Mouse (Mus musculus): ENCODE results near the gene Olfr651. TPM values are rescaled to one million over a fixed set of nuclear protein-coding genes. Genes with fewer than 3 reads are reported as not detected.
A peak's percentile ranks its signal among the peaks of the same experiment; 100 is the strongest.
"Not testable (repeated sequence)": the region's sequence is repeated elsewhere in the genome, so short reads cannot be mapped to it uniquely, and the experiment has no call there.

Olfr651 gene
- total RNA-seq (2021) = not detected
- long read RNA-seq, experiment 1 = 0 reads
- long read RNA-seq, experiment 2 = 0 reads

DNA sequence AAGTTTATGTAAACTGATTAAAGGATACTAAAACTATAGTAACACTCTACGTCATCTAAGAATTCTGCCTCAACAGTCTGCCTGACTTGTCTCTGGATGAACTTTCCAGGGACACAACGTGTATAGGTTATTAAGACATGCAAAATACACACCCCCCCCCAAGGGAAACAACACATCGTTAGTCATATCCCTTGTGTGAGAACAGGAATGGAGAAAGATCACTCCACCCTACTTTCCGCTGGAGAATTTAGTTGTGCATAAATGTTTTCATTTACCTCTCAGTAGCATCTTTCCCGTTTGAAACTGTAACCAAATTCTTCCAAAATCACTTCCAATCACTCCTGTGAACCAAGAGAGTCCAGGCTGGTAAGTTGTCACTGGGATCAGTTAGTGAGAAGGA lies at the start of gene Olfr651:
Gene Olfr651, plus strand, starts transcription at position 301 of the 400 bp plus-strand sequence.
- DNase-seq (ENCODE audit: low spot score in 2 of 2) = no peak

DNA sequence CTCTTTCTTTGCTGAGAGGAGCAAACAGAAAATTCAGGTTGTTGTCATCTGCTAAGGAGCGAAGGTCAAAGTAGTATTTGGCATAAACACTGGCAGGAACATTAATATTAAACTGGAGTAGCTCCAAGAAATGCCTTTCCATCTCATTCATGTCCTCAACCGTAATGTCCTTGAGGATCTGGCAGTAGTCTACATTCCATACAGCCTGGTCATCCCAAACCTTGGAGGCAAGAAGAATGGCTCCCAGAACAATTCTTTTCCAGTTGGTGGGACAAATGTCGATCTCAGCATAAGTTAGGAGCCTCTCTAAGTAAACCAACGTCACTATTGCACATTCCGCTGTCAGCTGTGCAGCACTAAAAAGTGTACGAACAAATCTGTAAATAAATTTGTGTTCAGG lies 48.7 kb upstream of the Olfr651 start:
- not testable (repeated sequence) for DNase-seq (ENCODE audit: low spot score in 2 of 2)

DNA sequence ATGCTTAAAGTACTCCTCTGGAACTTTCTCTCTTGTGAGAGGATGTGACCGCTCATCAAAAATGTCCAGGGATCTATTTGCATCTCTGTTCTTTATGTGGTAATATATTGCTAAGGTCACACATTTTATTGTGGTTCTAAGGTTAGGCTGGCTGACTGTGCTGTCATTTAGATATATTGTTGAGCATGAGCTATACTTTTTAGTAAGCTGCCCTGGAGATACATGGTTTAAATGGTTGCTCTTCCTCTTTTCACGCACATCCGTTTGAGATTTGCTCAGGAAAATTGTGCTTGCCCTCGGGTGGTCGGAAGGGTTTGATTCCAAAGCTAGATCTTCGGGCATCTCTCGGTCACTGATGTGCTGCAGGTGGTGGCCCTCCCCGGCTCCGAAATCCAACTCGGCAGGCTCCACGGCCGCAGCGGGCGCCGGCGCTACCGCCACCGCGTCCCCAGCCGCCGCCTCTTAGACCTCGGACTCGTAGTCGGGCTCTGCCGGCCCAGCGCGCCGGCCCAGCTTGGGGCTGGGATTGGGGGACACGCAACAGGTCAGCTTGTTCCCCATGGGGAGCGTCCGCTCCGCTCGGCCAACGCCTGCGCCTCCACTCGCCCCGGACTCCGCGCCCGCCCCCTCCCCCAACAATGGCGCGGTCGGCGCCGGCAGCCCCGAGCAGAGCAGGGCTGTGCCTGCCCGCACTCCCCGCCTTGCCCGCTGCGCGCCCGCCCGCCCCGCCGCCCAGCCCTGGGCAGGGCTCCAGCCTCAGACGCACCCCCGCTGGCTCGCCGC lies 48.2 kb upstream of the Olfr651 start:
- DNase-seq (ENCODE audit: low spot score in 2 of 2) = peak; percentile 29 to 43

DNA sequence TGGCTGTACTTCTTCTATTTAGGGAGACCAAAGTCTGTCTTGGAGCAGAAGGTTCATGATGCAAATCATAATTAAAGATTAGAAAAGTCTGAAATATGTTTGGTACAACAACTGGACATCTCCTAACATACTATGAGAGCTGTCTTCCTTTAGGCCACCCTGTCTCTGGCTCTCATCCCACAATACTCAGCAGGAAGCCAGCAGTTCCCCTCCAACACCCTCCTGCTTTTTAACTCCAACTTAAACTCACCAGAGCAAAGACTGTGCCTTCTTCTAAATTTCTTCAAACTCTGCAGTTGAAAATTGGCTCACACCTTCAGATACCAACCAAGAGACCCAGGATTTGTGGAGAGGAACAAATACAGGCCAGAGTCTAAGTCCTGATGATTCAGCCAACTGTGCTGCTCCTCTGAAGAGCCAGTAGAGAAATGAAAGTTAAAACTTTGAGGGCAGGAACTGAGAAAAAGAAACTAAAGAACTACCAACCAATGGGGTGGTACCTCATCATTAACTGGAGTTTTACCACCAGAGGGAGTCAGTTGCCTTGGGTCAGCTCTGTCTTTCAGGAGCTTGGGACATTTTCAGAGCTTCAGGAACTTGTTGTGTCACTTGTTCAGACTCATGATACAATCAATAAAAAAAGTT lies 42.4 kb upstream of the Olfr651 start, which contains the start of gene Trim30d:
Gene Trim30d, minus strand, starts transcription at position 429 of the 645 bp plus-strand sequence.
- not testable (repeated sequence) for DNase-seq (ENCODE audit: low spot score in 2 of 2)

DNA sequence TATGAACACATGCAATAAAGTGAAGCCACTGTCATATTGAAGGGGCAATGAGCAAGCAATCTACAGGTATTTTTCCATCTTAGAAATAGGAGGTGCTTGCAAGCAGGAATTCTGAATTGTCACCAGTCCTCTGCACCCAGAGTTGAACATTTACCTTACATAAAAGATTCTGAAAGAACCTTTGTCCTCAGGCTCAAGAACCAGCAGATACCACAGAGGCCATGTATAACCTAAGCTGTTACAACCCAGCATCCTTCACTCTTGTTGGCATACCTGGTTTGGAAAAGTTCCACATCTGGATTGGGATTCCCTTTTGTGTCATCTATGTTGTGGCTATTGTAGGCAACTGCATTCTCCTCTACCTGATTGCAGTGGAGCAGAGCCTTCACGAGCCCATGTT lies 2.8 kb downstream of the Olfr651 start:
- DNase-seq (ENCODE audit: low spot score in 2 of 2) = no peak

DNA sequence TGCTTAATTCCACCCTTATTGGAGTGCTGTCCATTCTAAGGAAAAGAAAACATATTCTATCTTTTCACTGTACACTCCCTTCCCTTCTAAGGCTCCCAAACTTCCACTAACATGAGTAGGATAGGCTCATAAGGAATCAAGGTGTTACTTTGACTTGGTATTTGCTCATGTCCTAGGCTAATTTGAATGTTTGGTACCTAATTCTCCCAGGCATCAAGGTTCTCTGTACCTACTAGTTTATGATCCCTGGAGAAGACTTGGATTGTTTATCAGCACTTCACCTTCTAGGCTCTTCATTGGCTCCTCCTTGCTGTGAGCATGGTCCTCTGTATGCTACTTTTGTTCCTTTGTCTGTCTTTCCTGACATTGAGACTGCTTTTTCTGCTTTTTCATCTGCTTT lies 10.7 kb downstream of the Olfr651 start, which contains the start of gene Olfr652:
Gene Olfr652, plus strand, starts transcription at position 301 of the 400 bp plus-strand sequence.
- no peak for DNase-seq (ENCODE audit: low spot score in 2 of 2)

DNA sequence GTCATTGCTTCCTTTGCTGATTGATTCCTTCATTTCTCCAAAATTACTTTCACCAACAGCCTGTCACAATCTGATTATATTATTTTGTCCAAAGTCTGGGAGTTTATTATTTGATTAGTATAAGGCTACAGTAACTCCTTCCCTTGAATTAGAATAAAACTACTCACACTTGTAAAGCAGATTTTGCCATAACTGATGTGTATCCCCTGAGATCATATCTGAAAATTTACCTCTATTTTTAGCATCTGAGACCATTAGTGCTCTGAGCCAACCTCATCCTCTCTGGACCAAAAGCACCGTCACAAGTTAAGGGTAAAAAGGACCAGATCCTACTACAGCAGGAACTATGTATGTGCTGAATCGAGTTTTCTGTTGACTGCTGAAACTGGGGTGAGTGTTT lies 27.1 kb downstream of the Olfr651 start, which contains the start of gene Olfr653:
Gene Olfr653, plus strand, starts transcription at position 301 of the 400 bp plus-strand sequence.
- DNase-seq (ENCODE audit: low spot score in 2 of 2) = no peak

DNA sequence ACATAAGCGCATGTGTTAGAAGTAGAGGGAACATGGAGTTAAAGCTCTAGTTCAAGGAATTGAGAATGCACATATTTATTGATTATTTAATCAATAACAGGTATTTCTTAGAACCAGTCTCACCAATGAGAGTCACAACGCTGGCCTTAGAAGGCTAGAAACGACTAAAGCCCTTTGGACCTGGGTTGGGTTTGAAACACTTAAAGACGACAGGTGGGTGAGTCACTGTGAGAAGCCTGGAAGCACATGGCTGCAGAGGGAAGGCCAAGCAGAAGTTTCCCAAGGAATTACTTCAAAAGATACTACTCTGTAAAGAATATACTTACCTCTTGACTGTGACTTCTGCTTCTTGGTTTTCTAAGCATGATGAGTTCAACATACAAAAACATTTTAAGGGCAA lies 30.9 kb downstream of the Olfr651 start:
- no peak for DNase-seq (ENCODE audit: low spot score in 2 of 2)

DNA sequence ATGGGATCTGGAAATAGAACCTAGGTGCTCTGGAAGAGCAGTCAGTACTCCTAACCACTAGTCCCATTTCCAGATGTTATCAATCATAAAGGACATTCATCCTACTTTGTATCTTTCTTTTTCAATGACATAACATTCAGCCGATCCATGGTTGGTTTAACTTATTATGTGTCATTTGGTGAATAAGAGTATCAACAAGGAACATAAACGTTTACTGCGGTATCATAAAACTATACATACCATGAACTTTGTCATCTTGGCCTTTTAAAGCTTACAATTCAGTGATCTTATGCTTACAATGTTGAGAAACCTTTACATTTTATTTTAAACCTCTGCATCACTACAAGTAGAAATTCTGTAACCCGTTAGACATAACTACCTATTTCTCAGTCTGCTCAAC lies 31.5 kb downstream of the Olfr651 start:
- DNase-seq (ENCODE audit: low spot score in 2 of 2) = no peak

DNA sequence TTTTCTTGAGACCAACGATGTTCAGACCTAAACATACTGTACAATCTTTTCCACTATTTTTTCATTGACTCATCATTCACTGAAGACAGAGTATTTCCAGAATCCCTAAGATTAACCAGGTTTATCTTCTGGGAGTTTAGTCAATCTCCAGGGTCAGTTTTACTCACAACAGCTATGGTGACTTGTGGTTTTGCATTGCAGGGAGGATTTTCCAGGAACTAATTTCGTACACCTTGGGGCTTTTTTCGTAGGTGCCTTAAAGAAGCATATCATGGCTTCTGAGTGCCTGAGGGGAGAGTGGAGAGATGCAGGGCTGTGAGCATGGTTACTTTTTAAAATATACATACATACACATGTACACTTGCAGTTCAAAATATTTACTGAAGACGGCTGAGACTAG lies 36.8 kb downstream of the Olfr651 start, which contains the start of gene Olfr654:
Gene Olfr654, plus strand, starts transcription at position 301 of the 400 bp plus-strand sequence.
- no peak for DNase-seq (ENCODE audit: low spot score in 2 of 2)

DNA sequence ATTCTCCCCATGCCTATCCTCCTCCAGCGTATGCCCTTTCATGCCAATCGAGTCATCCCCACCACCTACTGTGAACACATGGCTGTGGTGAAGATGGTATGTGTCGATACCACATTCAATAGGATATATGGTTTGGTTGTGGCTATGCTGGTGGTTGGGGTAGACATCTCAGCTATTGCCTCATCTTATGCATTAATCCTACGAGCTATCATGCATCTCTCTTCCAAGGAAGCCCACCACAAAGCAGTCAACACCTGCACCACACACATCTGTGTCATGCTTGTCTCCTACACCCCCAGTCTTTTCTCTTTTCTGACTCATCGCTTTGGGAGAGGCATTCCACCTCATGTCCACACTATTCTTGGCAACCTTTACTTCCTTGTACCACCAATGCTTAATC lies 38.3 kb downstream of the Olfr651 start:
- no peak for DNase-seq (ENCODE audit: low spot score in 2 of 2)

DNA sequence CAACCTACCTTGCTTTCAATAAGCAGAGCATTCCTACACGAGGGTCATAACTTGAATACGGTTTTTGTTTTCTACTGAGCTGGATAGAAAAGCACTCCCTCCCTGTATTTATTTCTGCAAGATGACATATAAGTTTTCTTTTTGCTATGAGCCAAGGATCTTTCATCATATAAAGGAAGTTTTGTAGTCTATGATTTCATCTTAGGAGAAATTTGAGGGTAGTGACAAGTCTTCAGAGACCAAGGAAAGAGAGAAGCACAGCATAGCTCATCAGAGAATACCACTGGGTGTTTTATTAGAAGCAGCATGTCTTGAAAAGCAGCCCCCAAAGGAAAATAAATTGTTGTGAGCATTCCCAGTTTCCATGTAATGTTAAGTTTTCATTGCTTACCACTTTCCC lies 51.7 kb downstream of the Olfr651 start, which contains the start of gene Olfr655:
Gene Olfr655, minus strand, starts transcription at position 101 of the 400 bp plus-strand sequence.
- no peak for DNase-seq (ENCODE audit: low spot score in 2 of 2)

DNA sequence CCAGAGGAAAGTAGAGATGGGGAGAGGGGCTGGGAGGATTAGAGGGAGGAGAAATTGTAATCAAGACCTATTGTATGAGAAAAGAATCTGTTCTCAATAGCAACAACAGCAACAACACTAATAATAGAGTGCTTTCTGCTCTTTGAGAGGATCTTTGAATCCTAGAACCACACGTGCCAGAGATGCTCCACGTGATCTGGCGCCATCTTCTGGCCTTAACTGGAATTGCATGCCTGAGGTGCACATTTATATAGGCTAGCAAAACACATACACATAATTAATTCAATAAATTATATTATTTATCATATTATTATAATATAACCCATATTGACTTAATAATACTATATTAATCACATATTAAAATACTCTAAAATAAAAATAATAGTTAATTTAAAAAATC lies 53.2 kb downstream of the Olfr651 start:
- DNase-seq (ENCODE audit: low spot score in 2 of 2) = peak; percentile 26 to 55

Other genes starting within 250 kb of the Olfr651 start
- 10 to 100 TPM in 1 of 2 experiments, 1 to 10 TPM in 1; 6.9 to 10.2 TPM for gene Trim12a, start 234.7 kb upstream of the Olfr651 start, total RNA-seq (2021)
- gene Trim34b, start 220.7 kb upstream of the Olfr651 start, total RNA-seq (2021) = under 1 TPM; 0.38 to 0.56 TPM
- 10 to 100 TPM in 1 of 2 experiments, 1 to 10 TPM in 1; 6.3 to 10.0 TPM for gene Trim12c, start 196.8 kb upstream of the Olfr651 start, total RNA-seq (2021)
- gene Trim30b, start 180.2 kb upstream of the Olfr651 start, total RNA-seq (2021) = under 1 TPM in 1 of 2 experiments, not detected in 1; 0.38 TPM
- under 1 TPM; 0.17 to 0.22 TPM for gene Trim30c, start 149.3 kb upstream of the Olfr651 start, total RNA-seq (2021)
- 1 to 10 TPM; 4.8 to 5.1 TPM for gene Trim30a, start 84.9 kb upstream of the Olfr651 start, total RNA-seq (2021)
- 1 to 10 TPM; 2.2 to 4.8 TPM for gene Trim30d, start 42.3 kb upstream of the Olfr651 start, total RNA-seq (2021)
- not detected for gene Olfr652, start 10.8 kb downstream of the Olfr651 start, total RNA-seq (2021)
- not detected for gene Olfr653, start 27.2 kb downstream of the Olfr651 start, total RNA-seq (2021)
- not detected for gene Olfr654, start 36.9 kb downstream of the Olfr651 start, total RNA-seq (2021)
- gene Olfr655, start 51.6 kb downstream of the Olfr651 start, total RNA-seq (2021) = not detected
- gene Olfr656, start 63.8 kb downstream of the Olfr651 start, total RNA-seq (2021) = not detected
- gene Olfr657, start 74.7 kb downstream of the Olfr651 start, total RNA-seq (2021) = not detected
- gene Olfr658, start 97.2 kb downstream of the Olfr651 start, total RNA-seq (2021) = not detected
- not detected for gene Olfr659, start 116.6 kb downstream of the Olfr651 start, total RNA-seq (2021)
- not detected for gene Olfr661, start 136.4 kb downstream of the Olfr651 start, total RNA-seq (2021)
- gene Usp17le, start 227.3 kb downstream of the Olfr651 start, total RNA-seq (2021) = not detected

Measured in adrenal gland, adult 18-20 months (tissue).